Mouse (Mus musculus) lung, adult 18-20 months (tissue): ENCODE data around the gene Eef2k.
"Not testable (repeated sequence)": the region's sequence is repeated elsewhere in the genome, so short reads cannot be mapped to it uniquely, and the experiment has no call there.

Experiments used
- DNase-seq, 2 experiments: peaks; one replicate each; pipeline ENCODE4 v3.0.0; 2022; ENCODE audit warnings: mixed read lengths in 2 of 2

The Eef2k gene

DNA sequence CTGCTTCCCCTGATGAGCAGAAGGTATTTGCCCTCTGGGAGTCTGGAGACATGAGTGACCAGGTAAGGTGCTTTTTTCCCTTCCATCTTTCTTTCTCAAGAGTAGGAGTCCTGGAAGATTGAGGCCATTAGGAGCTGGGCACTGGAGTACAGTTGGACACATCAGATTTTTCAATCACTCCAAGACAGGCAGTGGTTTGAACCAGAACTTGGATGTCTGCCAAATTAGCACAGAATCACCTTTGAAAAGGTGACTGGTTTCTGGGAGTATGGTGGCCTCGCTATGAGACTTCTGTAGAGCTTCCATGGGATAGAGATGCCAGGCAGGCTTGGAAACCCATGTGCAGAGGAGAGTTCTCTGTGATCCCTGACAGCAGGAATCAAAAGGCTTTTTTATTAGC lies 99.9 kb downstream of the Eef2k start:
- no peak for DNase-seq

DNA sequence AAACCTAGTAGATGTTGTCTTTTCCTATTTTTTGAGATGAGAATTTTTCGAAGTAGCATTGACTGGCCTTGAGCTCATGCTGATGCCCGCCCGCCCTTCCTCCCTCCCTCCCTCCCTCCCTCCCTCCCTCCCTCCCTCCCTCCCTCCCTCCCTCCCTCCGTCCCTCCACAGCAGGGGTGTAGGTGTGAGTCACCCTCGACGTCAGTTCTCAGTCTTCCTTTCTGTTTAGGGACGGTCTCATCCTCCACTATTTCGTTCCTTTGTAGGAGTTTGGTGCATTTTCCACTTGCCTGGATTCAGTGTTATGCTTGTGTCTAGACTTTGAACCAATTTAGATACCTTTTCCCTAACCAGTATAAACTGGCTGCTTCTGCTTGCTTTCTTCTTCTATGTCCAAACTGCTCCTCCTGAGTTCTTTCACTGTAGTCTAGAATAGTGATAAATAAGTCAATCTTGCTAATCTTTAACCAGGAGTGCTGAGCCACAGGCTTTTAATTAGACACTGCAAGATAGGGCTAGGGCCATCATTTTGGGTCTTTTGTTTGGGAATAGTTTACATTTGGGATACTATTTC lies 101.4 kb downstream of the Eef2k start:
- DNase-seq, result no peak

DNA sequence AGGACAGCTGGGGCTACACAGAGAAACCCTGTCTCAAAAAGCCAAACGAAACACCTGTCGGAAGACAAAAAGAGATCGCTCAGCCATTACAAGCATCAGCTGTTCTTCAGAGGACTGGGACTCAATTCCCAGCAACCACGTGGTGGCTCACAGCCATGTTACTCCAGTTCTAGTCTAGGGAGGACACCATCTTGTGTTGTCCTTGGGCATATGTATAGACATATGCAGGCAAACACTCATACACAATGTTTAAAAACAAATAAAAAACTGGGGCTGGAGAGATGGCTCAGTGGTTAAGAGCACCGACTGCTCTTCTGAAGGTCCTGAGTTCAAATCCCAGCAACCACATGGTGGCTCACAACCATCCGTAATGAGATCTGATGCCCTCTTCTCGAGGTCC lies 111.0 kb downstream of the Eef2k start:
- DNase-seq, result not testable (repeated sequence)
